Mouse (Mus musculus) B cell, adult (primary cell): ENCODE data around the gene Shisa8. TPM values are rescaled to one million over a fixed set of nuclear protein-coding genes. Genes with fewer than 3 reads are reported as not detected.

ENCODE experiments used
- total RNA-seq: library from RNA; stranded (reverse); gene quantifications from 4 replicates; pipeline ENCODE4 v1.2.4, GENCODE M21; 2023; ENCODE audit not compliant: inconsistent age

Shisa8 gene
- 5.5 to 8.9 TPM (median 6.7 TPM) in 4 replicates for total RNA-seq

GRCm38 (mm10) chr15:82212752-82213063 is at the start of gene Shisa8:
Shisa8 (minus strand) TSS chr15:82212815.

DNA sequence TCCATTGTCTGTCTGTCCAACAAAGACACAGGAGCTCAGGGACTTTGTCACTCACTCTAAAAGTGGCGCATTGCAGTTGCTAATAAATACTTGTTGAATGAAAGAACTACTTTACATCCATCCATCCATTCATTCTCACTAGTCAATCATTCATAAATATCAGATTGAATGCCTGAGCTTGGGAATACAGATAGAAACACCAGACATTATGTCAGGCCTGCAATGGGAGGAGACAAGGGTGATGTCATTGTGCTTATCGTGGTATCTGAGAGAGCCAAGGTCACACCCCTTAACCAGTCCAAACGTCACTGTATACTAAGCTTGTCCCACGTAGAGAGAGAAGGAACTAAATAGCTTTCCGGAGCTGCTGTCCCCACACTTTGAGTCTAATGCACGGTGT is 39.5 kb upstream of the Shisa8 start, which contains the start of gene 1500009C09Rik:
Gene 1500009C09Rik (plus strand): TSS at position 301 of the 400 bp plus-strand sequence.

GRCm38 (mm10) chr15:82244115-82244804 is 31.6 kb upstream of the Shisa8 start, which contains the start of gene Cenpm:
Cenpm (minus strand) TSS chr15:82244748.

GRCm38 (mm10) chr15:82223657-82224601 is 11.3 kb upstream of the Shisa8 start, which contains the start of gene Tnfrsf13c:
Tnfrsf13c (minus strand) TSS chr15:82224369.

Other genes starting within 250 kb of the Shisa8 start
- gene 1700029P11Rik, start 232.3 kb downstream of the Shisa8 start, total RNA-seq = not detected in 4 replicates
- gene Xrcc6, start 225.0 kb downstream of the Shisa8 start, total RNA-seq = 32.1 to 42.1 TPM (median 33.8 TPM) in 4 replicates
- 26.4 to 39.9 TPM (median 27.9 TPM) in 4 replicates for gene Desi1, start 179.0 kb downstream of the Shisa8 start, total RNA-seq
- 96.9 to 103 TPM (median 102 TPM) in 4 replicates for gene Snu13, start 165.2 kb downstream of the Shisa8 start, total RNA-seq
- not detected in 4 replicates for gene 4930407I10Rik, start 153.7 kb downstream of the Shisa8 start, total RNA-seq
- gene Mei1, start 142.8 kb downstream of the Shisa8 start, total RNA-seq = not detected in 4 replicates
- 58.6 to 67.5 TPM (median 62.7 TPM) in 4 replicates for gene Ccdc134, start 84.9 kb downstream of the Shisa8 start, total RNA-seq
- gene Srebf2, start 65.6 kb downstream of the Shisa8 start, total RNA-seq = 202 to 229 TPM (median 225 TPM) in 4 replicates
- gene Tnfrsf13c, start 11.6 kb upstream of the Shisa8 start, total RNA-seq = 309 to 334 TPM (median 329 TPM) in 4 replicates
- 0.77 to 4.2 TPM (median 1.6 TPM) in 4 replicates for gene Cenpm, start 31.9 kb upstream of the Shisa8 start, total RNA-seq
- gene 1500009C09Rik, start 39.6 kb upstream of the Shisa8 start, total RNA-seq = 0.32 TPM in 1 of 4 replicates, not detected in the others
- gene Sept3, start 62.1 kb upstream of the Shisa8 start, total RNA-seq = 0.48 TPM in 1 of 4 replicates, not detected in the others
- gene Wbp2nl, start 86.1 kb upstream of the Shisa8 start, total RNA-seq = not detected in 4 replicates
- gene Naga, start 126.1 kb upstream of the Shisa8 start, total RNA-seq = 44.4 to 66.9 TPM (median 50.7 TPM) in 4 replicates
- 0.24 TPM in 1 of 4 replicates, not detected in the others for gene Pheta2, start 126.1 kb upstream of the Shisa8 start, total RNA-seq
- 85.5 to 111 TPM (median 94.6 TPM) in 4 replicates for gene Smdt1, start 126.1 kb upstream of the Shisa8 start, total RNA-seq
- 95.5 to 108 TPM (median 98.9 TPM) in 4 replicates for gene Ndufa6, start 141.5 kb upstream of the Shisa8 start, total RNA-seq
- 4.4 to 8.3 TPM (median 6.6 TPM) in 4 replicates for gene Cyp2d22, start 167.4 kb upstream of the Shisa8 start, total RNA-seq
- not detected in 4 replicates for gene Cyp2d11, start 181.2 kb upstream of the Shisa8 start, total RNA-seq
- gene Cyp2d10, start 194.4 kb upstream of the Shisa8 start, total RNA-seq = not detected in 4 replicates
- not detected in 4 replicates for gene Cyp2d9, start 220.6 kb upstream of the Shisa8 start, total RNA-seq